Comparison of ENCODE assay signal across 8 mouse cellular contexts in genomic region chr9:63726088-63727010, GRCm38 (mm10). TPM values are rescaled to one million over a fixed set of nuclear protein-coding genes. Genes with fewer than 3 reads are reported as not detected.
DNase-seq lines count a peak whose midpoint lies in the region; ATAC-seq and TF ChIP-seq lines count a peak whose summit lies in the region.

No protein-coding gene starts in this region.

- ATAC-seq in hindbrain, embryonic 12.5 days (ENCODE audit: low FRiP score) = no peak
- ATAC-seq in hindbrain, embryonic 14.5 days (ENCODE audit: low FRiP score) = no peak
- ATAC-seq in heart, postnatal 0 days (ENCODE audit: insufficient read depth, low read depth) = peak; percentile 56
- ATAC-seq in liver, embryonic 15.5 days (ENCODE audit: insufficient read depth) = peak; percentile 71

- H3K27me3 ChIP-seq in hindbrain, embryonic 12.5 days = no peaks in the 10 kb centered on the region
- no peaks in the 10 kb centered on the region for H3K27me3 ChIP-seq in hindbrain, embryonic 14.5 days (ENCODE audit: control insufficient read depth, insufficient read depth, low read length)
- no peaks in the 10 kb centered on the region for H3K27me3 ChIP-seq in heart, postnatal 0 days (ENCODE audit: control insufficient read depth, insufficient read depth, low read length)
- no peaks in the 10 kb centered on the region for H3K27me3 ChIP-seq in liver, embryonic 15.5 days

- H3K4me3 ChIP-seq in hindbrain, embryonic 12.5 days = no peak overlapping the region
- H3K4me3 ChIP-seq in hindbrain, embryonic 14.5 days (replicated peaks; ENCODE audit: low read length) = no peak overlapping the region
- H3K4me3 ChIP-seq in heart, postnatal 0 days (ENCODE audit: low read depth, low read length) = no peak overlapping the region
- H3K4me3 ChIP-seq in liver, embryonic 15.5 days (replicated peaks) = no peak overlapping the region

- no peak for TF ChIP-seq CTCF in heart, postnatal 0 days (IDR thresholded peaks at IDR 0.05; ENCODE audit: low read depth)

- WGBS in hindbrain, embryonic 12.5 days = 71% methylated on average over 13 of the region's 13 CpGs
- WGBS in hindbrain, embryonic 14.5 days = 71% methylated on average over 13 of the region's 13 CpGs
- WGBS in heart, postnatal 0 days = 19% methylated on average over 13 of the region's 13 CpGs
- 14% methylated on average over 13 of the region's 13 CpGs for WGBS in liver, embryonic 15.5 days (ENCODE audit: insufficient replicate concordance)

- peak overlapping the region; percentile 18; the same call in 1 of the 2 replicates for H3K27ac ChIP-seq in hindbrain, embryonic 12.5 days
- H3K27ac ChIP-seq in hindbrain, embryonic 14.5 days = no peak overlapping the region
- H3K27ac ChIP-seq in heart, postnatal 0 days (ENCODE audit: low read depth) = peak overlapping the region; percentile 80
- H3K27ac ChIP-seq in liver, embryonic 15.5 days (replicated peaks) = peak overlapping the region; percentile 74

- no peaks in the 10 kb centered on the region for H3K9me3 ChIP-seq in hindbrain, embryonic 12.5 days (replicated peaks)
- no peaks in the 10 kb centered on the region for H3K9me3 ChIP-seq in hindbrain, embryonic 14.5 days (ENCODE audit: control insufficient read depth, low read length)
- no peaks in the 10 kb centered on the region for H3K9me3 ChIP-seq in heart, postnatal 0 days (replicated peaks; ENCODE audit: control insufficient read depth, low read length)
- no peaks in the 10 kb centered on the region for H3K9me3 ChIP-seq in liver, embryonic 15.5 days (replicated peaks)

- peaks cover 10% of the 10 kb centered on the region for H3K4me1 ChIP-seq in hindbrain, embryonic 12.5 days
- no peaks in the 10 kb centered on the region for H3K4me1 ChIP-seq in hindbrain, embryonic 14.5 days (replicated peaks; ENCODE audit: control insufficient read depth, insufficient read depth, low read length)
- H3K4me1 ChIP-seq in heart, postnatal 0 days (ENCODE audit: control insufficient read depth, insufficient read depth) = peaks cover 47% of the 10 kb centered on the region
- peaks cover 77% of the 10 kb centered on the region for H3K4me1 ChIP-seq in liver, embryonic 15.5 days (replicated peaks)

- H3K9ac ChIP-seq in hindbrain, embryonic 12.5 days = peak overlapping the region; percentile 29; the same call in 1 of the 2 replicates
- no peak overlapping the region for H3K9ac ChIP-seq in hindbrain, embryonic 14.5 days
- peak overlapping the region; percentile 45 for H3K9ac ChIP-seq in heart, postnatal 0 days (replicated peaks; ENCODE audit: low read depth, low read length)
- peak overlapping the region; percentile 21; the same call in 1 of the 2 replicates for H3K9ac ChIP-seq in liver, embryonic 15.5 days

- no peak for TF ChIP-seq EP300 in heart, postnatal 0 days (IDR thresholded peaks at IDR 0.05; ENCODE audit: low read depth)

- no peak for DNase-seq in hindbrain, embryonic 14.5 days (ENCODE audit: low spot score)
- DNase-seq in c-Kit-positive CD71-negative TER-119-negative erythroid progenitor cells, embryonic 14.5 days (ENCODE audit: low read depth) = peak; percentile 61
- peak; percentile 68 for DNase-seq in heart, postnatal 0 days (ENCODE audit: low spot score)
- no peak for DNase-seq in embryo, embryonic 10 days (ENCODE audit: low spot score)
- no peak for DNase-seq in cerebellum, adult 9-11 months
- no peak for DNase-seq in cerebellum, postnatal 36 days

- H3K4me2 ChIP-seq in hindbrain, embryonic 12.5 days (replicated peaks) = no peak overlapping the region
- H3K4me2 ChIP-seq in hindbrain, embryonic 14.5 days (replicated peaks) = no peak overlapping the region
- H3K4me2 ChIP-seq in heart, postnatal 0 days (ENCODE audit: low read depth, low read length) = no peak overlapping the region
- peak overlapping the region; percentile 44 for H3K4me2 ChIP-seq in liver, embryonic 15.5 days

- H3K36me3 ChIP-seq in hindbrain, embryonic 12.5 days = no peaks in the 10 kb centered on the region
- H3K36me3 ChIP-seq in hindbrain, embryonic 14.5 days (replicated peaks; ENCODE audit: control insufficient read depth, insufficient read depth) = no peaks in the 10 kb centered on the region
- no peaks in the 10 kb centered on the region for H3K36me3 ChIP-seq in heart, postnatal 0 days (replicated peaks; ENCODE audit: control insufficient read depth, insufficient read depth, low read length)
- no peaks in the 10 kb centered on the region; the same call in 1 of the 2 replicates for H3K36me3 ChIP-seq in liver, embryonic 15.5 days (replicated peaks)

RNA-seq across cellular contexts. Expression of gene Smad3, which starts 31.4 kb away (rescaled TPM):
- polyA plus RNA-seq in hindbrain, embryonic 12.5 days (2016; fragmentation: Nextera tagmentation; extraction: Ambion mirVana) = 24.1 and 25.4 TPM in 2 replicates
- 7.3 and 9.0 TPM in 2 replicates for polyA plus RNA-seq in hindbrain, embryonic 14.5 days (2014; fragmentation: Nextera tagmentation; extraction: Ambion mirVana)
- total RNA-seq in heart, postnatal 0 days (2014; rRNA removed; ENCODE audit: low replicate concordance) = 25.9 and 30.2 TPM in 2 replicates
- polyA plus RNA-seq in heart, postnatal 0 days (2015; fragmentation: Nextera tagmentation; extraction: Ambion mirVana) = 6.0 and 6.4 TPM in 2 replicates
- 3.0 TPM in 2 replicates for polyA plus RNA-seq in liver, embryonic 15.5 days (2015; fragmentation: Nextera tagmentation; extraction: Ambion mirVana)

Comparison
In these comparisons a context has a peak if more than half of its experiments do, and no peak if none do; other contexts are left out.
1. ATAC-seq: peak in heart, postnatal 0 days (single experiment) and liver, embryonic 15.5 days (single experiment); none in hindbrain, embryonic 12.5 days (single experiment) and hindbrain, embryonic 14.5 days (single experiment).
2. DNase-seq: peak in c-Kit-positive CD71-negative TER-119-negative erythroid progenitor cells, embryonic 14.5 days (single experiment) and heart, postnatal 0 days (single experiment); none in hindbrain, embryonic 14.5 days (single experiment), embryo, embryonic 10 days (single experiment), cerebellum, adult 9-11 months (single experiment) and cerebellum, postnatal 36 days (0 of 2).